Mouse (Mus musculus): Measurements from ENCODE around the gene Msl2.

- TF ChIP-seq USF1 (IDR thresholded peaks at IDR 0.05; ENCODE audit: low read depth), result no peak
- TF ChIP-seq POLR2A (IDR thresholded peaks at IDR 0.05; ENCODE audit: insufficient read length, low read depth), result no peak
- TF ChIP-seq MAX (IDR thresholded peaks at IDR 0.05; ENCODE audit: low read depth), result no peak
- no peak for TF ChIP-seq TCF3 (IDR thresholded peaks at IDR 0.05; ENCODE audit: insufficient read length, low read depth)
- no peak for TF ChIP-seq E2F4 (IDR thresholded peaks at IDR 0.05; ENCODE audit: insufficient read depth)
Observed at GRCm38 (mm10) chr9:101114182-101114884, 40.4 kb downstream of the Msl2 start.

All from myocyte (in vitro differentiated cells).